Mouse (Mus musculus) thymus, adult 2 months (tissue): Measurements from ENCODE around the gene Lrrc57. TPM values are rescaled to one million over a fixed set of nuclear protein-coding genes. Genes with fewer than 3 reads are reported as not detected.

Experiments used
- DNase-seq: peaks from one replicate; pipeline ENCODE4 v3.0.0; 2021
- H3K27ac ChIP-seq: fragments of 200-500 bp; 2 replicates; pipeline ENCODE4 v1.5.1; 2012; ENCODE audit warnings: low read length, control low read depth; ENCODE audit not compliant: control insufficient read depth, insufficient read depth
- H3K27me3 ChIP-seq: fragments of 200-500 bp; 2 replicates; pipeline ENCODE4 v1.6.1; 2012; ENCODE audit warnings: mild to moderate bottlenecking, low read length, moderate library complexity, mixed read lengths; ENCODE audit not compliant: control insufficient read depth, insufficient read depth
- H3K36me3 ChIP-seq: fragments of 200-500 bp; 2 replicates; pipeline ENCODE4 v1.6.1; 2012; ENCODE audit warnings: mild to moderate bottlenecking, low read length, moderate library complexity; ENCODE audit not compliant: control insufficient read depth, insufficient read depth
- H3K4me1 ChIP-seq: fragments of 200-500 bp; replicated peaks from 2 replicates; pipeline ENCODE4 v1.6.1; 2012; ENCODE audit warnings: low read length; ENCODE audit not compliant: control insufficient read depth, insufficient read depth
- H3K4me3 ChIP-seq: fragments of 200-500 bp; 2 replicates; pipeline ENCODE4 v1.5.1; 2012; ENCODE audit warnings: mild to moderate bottlenecking, low read length, control low read depth, moderate library complexity; ENCODE audit not compliant: control insufficient read depth, insufficient read depth
- CTCF ChIP-seq: fragments of 200-500 bp; IDR thresholded peaks from 2 replicates; pipeline ENCODE4 v1.5.1; 2012; ENCODE audit warnings: mild to moderate bottlenecking, control low read depth, low read length, moderate library complexity, borderline replicate concordance; ENCODE audit not compliant: control insufficient read depth, poor library complexity, insufficient read depth; ENCODE audit errors: extremely low read depth
- POLR2A ChIP-seq: fragments of 200-500 bp; IDR thresholded peaks from 2 replicates; pipeline ENCODE4 v1.6.1; 2012; ENCODE audit warnings: mild to moderate bottlenecking, low read length, control low read depth, moderate library complexity; ENCODE audit not compliant: control insufficient read depth, poor library complexity, insufficient read depth; ENCODE audit errors: extremely low read depth
- WGBS: fragments of 180-500 bp; shearing (Covaris S2); methylation state at CpG from one replicate; pipeline ENCODE4 v1.1.7; 2018; 5-methylcytosine and 5-hydroxymethylcytosine counted together
- polyA plus RNA-seq: library from polyadenylated mRNA; depleted of rRNA; stranded (reverse); fragments of >200 nt; gene quantifications from 2 replicates; pipeline ENCODE4 v1.2.3, GENCODE M21; 2012; rRNA removed

The Lrrc57 gene
- polyA plus RNA-seq = 12.2 and 12.8 TPM in 2 replicates

DNA sequence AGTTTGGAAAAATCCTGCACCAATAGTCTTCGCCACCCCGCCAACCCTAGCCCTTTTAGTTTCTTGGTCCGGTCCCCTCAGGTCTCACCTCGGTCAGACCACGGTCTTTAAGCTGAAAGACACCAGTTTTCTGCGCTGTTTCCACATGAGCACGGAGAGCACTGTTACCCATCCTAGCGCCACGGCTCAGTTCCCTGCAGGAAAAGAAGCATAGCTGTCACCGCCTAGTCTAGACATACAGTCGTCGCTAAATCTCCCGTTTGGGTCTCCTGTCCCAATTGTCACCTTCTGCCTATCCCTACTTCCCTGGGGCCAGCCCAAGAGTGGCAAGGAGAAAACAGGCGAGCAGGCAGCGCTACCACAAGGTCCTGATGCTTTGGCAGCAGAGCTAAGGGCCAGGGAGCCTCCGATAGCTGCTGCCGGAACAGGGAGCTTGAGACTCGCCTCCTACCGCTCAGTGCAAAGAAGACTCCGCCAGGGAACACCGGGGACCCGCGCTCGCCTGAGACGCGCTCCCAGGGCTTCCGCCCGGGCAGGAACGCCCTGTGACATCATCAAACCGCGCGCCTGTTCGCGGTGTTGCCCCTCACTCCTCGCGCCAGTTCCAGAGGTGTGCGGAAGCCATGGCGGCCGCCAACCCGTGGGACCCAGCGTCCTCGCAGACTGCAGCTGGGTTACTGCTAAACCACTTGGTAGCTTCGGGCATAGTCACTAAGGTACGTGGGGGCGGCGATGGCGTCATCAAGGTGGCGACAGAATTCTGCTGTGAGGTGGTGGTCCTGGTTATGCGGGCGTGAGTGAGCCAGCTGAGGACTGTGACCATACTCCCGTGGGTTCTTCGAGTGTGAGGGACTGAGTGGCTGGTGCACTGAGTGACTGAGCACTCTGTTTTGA is at the start of gene Lrrc57, which contains the start of gene Haus2:
Gene Lrrc57, minus strand, starts transcription at position 691 of the 894 bp plus-strand sequence.
Gene Haus2, plus strand, starts transcription at position 554 of the 894 bp plus-strand sequence.
- Histone ChIP-seq H3K27ac (peak within 1 kb of the TSS; percentile 21; the same call in 1 of the 2 replicates), H3K4me1 (0 out of 2 replicates have a peak, but pooled peaks cover 3% of the 10 kb centered on the region), H3K27me3 (no peaks in the 10 kb centered on the region), H3K4me3 (peak within 1 kb of the TSS; percentile 88), H3K36me3 (peaks cover 3% of the 10 kb centered on the region)
- peak; percentile 94 for DNase-seq
- WGBS = under 1% methylated on average over 52 of the region's 52 CpGs
- TF ChIP-seq POLR2A (peak; percentile 85), CTCF (0 out of 2 replicates have a peak, but pooled peaks have one; percentile 14)

DNA sequence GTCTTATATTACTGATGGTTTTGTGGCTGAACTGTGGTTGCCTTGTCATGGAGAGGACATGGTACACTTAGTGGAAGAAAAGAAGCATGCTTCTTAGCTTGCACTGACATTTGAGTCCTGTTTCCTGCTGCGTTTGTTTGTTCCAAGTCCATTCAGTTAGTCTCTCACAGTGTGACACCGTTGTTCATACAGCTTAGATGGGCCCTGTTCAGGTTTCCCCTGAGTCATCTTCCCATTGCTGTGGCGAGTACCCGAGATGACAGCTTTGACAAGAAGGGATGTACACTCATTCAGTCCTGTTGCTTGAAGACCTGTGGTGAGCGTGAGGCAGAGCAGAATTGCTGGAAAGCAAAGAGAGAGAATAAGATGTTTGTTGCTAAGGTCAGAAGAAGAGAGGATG is 49.2 kb upstream of the Lrrc57 start:
- no peaks in the 10 kb centered on the region for H3K27me3 ChIP-seq
- DNase-seq = no peak
- TF ChIP-seq CTCF = no peak
- H3K27ac ChIP-seq = no peak overlapping the region
- WGBS = 28% methylated on average over 5 of the region's 5 CpGs
- H3K4me1 ChIP-seq = no peaks in the 10 kb centered on the region
- no peaks in the 10 kb centered on the region for H3K36me3 ChIP-seq
- no peak overlapping the region for H3K4me3 ChIP-seq

DNA sequence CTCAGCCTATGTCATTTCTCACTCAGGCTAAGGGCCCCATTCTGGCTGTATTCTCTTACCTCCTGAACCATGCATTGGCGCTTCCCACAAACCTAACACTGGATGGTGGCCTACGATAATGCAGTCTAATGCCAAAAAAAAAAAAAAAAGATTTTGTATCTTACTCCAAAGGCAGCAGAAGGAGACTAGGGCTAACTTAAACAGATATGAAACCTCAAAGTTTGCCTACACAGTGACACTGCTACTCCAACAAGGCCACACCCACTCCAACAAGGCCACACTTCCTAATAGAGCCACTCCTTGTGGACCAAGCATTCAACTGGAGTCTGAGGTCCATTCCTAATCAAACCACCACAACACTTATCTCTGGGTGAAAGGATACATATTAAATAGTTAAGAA is 47.4 kb upstream of the Lrrc57 start:
- H3K4me3 ChIP-seq = no peak overlapping the region
- no peak for DNase-seq
- TF ChIP-seq POLR2A (no peak), CTCF (no peak)
- H3K27ac ChIP-seq = no peak overlapping the region
- H3K4me1 ChIP-seq = no peaks in the 10 kb centered on the region
- no peaks in the 10 kb centered on the region for H3K36me3 ChIP-seq
- H3K27me3 ChIP-seq = no peaks in the 10 kb centered on the region
- WGBS = 92% methylated on average over 2 of the region's 2 CpGs

DNA sequence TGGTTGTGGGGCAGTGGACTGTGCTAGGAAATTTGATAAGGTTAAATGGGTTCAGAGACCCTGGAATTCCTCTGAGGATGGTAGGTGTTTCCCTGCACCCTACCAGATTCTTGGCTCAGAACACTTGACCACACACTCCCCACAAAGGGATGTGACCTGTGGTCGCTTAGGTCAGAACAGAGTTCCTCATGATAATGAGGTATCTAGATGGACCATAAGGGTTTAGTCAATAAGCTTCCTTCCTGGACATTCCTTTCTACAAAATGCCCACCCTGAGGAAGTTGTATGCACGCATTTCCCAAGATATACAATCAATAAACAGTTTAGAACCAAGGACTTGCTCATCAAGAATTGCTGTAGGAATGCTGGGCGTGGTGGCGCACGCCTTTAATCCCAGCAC is 46.6 kb upstream of the Lrrc57 start:
- no peak overlapping the region for H3K27ac ChIP-seq
- no peaks in the 10 kb centered on the region for H3K4me1 ChIP-seq
- TF ChIP-seq POLR2A (no peak), CTCF (no peak)
- H3K36me3 ChIP-seq = no peaks in the 10 kb centered on the region
- H3K27me3 ChIP-seq = no peaks in the 10 kb centered on the region
- 95% methylated on average over 5 of the region's 5 CpGs for WGBS
- H3K4me3 ChIP-seq = no peak overlapping the region
- DNase-seq = no peak

DNA sequence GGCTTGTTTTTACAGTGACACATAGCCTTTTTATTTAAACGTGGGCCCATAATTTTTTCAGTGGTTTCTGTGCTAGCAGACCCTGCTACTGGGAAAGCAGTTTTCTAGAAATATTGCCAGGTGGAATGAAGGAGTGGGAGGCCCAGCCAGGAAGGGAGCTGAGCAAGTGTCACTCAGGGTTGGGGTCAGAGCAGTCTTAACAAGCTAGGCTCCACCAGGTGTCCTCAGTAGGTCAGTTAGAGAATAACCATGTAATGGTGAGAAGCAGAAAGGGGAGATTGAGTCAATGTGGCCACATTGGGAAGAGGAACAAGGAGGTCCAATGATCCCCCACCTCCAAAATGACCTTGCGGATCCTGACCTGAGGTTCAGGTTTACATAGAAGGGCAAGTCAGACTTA is 45.4 kb upstream of the Lrrc57 start:
- TF ChIP-seq POLR2A (no peak), CTCF (no peak)
- WGBS = 88% methylated on average over 2 of the region's 2 CpGs
- DNase-seq = peak; percentile 7
- Histone ChIP-seq H3K4me1 (no peaks in the 10 kb centered on the region), H3K27me3 (no peaks in the 10 kb centered on the region), H3K36me3 (no peaks in the 10 kb centered on the region), H3K27ac (no peak overlapping the region), H3K4me3 (no peak overlapping the region)

DNA sequence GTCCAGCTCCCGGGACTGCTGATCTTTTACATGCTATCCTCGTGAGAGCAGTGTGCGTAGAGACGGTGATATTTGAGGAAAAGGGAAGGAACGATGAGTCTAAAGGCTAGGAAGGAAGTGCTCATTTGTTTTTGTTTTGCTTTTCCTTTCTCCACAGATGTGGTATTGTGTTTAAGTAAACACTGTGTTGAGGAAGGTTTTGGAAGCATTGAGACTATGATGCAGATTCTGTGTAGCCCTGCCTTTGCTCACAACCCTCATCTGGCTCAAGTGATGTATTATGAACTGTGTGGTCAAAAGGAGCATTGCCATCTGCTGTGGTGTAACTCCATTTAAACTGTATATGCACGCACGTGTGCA is 43.6 kb upstream of the Lrrc57 start:
- Histone ChIP-seq H3K4me3 (no peak overlapping the region), H3K27me3 (no peaks in the 10 kb centered on the region), H3K27ac (no peak overlapping the region), H3K36me3 (no peaks in the 10 kb centered on the region), H3K4me1 (no peaks in the 10 kb centered on the region)
- TF ChIP-seq POLR2A (no peak), CTCF (no peak)
- 81% methylated on average over 7 of the region's 7 CpGs for WGBS
- no peak for DNase-seq

DNA sequence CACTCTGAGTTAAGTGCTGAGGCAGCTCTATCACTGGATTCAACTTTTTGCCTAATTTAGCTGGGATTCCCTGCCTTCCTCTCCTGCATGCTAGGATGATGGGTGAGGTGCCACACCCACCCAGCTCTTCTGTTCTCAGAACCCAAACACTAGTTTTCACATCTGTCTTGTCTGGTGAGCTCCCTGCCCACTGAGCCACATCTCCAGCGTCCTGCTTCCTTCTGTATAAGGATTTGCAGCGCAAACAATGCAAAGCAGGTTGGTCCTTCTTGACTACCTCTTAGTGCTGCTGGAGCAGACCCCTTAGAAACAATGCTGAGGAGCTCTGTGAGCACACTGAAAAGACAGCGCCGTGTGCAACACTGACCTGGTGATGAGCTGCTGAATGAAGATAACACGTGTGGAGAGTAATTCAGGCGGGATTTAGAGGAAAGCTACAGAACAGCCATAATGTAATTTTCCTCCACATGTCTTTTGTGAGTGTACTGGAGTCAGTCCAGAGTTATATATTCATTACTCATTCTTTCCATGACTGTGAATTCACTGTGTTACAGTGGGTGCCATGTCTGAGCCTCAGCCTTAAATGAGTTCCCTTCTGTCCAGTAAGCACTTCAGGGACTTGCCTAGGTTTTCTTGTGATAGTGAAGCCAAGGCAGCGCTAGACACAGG is 43.1 kb upstream of the Lrrc57 start:
- DNase-seq = no peak
- Histone ChIP-seq H3K4me1 (no peaks in the 10 kb centered on the region), H3K27me3 (no peaks in the 10 kb centered on the region), H3K4me3 (no peak overlapping the region), H3K27ac (no peak overlapping the region), H3K36me3 (no peaks in the 10 kb centered on the region)
- TF ChIP-seq CTCF = no peak
- TF ChIP-seq POLR2A = no peak
- 94% methylated on average over 7 of the region's 7 CpGs for WGBS
